Mouse (Mus musculus): ENCODE results near the gene Pafah2. TPM values are rescaled to one million over a fixed set of nuclear protein-coding genes. Genes with fewer than 3 reads are reported as not detected.

Gene Pafah2
- polyA plus RNA-seq, 1 experiment from 2014 or later: 8.0 TPM

DNA sequence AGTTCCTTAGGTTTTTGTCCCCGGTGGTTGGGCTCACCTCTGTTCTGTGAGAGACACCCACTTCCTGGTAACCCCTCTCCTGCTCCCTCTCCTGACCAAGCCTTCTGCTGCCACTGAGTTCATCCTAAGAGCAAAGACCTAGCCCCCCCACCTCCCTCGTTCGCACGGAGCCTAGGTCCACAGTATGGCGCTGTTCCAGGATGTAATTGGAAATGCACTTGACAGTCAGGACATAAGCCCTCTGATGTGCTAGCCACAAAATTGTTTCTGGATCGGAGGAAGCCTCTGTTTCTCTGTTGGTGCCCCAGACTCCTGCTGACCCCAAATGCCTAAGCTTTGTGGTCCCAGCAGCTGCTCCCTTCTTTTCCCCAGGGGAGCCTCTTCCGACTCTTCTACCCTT is 7.6 kb downstream of the Pafah2 start:
- DNase-seq (ENCODE audit: low spot score): no peak
- no peaks in the 10 kb centered on the region for H3K9me3 ChIP-seq

GRCm38 (mm10) chr4:134409286-134409685 is 13.2 kb downstream of the Pafah2 start:
- H3K27ac ChIP-seq: no peak overlapping the region

More for the DNA sequence above, 7.6 kb downstream of the Pafah2 start:
- Histone ChIP-seq H3K4me1 (peaks cover 40% of the 10 kb centered on the region), H3K27me3 (ENCODE audit: insufficient read depth, poor library complexity, severe bottlenecking) (peaks cover 6% of the 10 kb centered on the region; the same call in 1 of the 2 replicates), H3K36me3 (no peaks in the 10 kb centered on the region), H3K4me3 (no peak overlapping the region), H3K27ac (no peak overlapping the region)
- WGBS: 50% methylated on average over 7 of the region's 7 CpGs

DNA sequence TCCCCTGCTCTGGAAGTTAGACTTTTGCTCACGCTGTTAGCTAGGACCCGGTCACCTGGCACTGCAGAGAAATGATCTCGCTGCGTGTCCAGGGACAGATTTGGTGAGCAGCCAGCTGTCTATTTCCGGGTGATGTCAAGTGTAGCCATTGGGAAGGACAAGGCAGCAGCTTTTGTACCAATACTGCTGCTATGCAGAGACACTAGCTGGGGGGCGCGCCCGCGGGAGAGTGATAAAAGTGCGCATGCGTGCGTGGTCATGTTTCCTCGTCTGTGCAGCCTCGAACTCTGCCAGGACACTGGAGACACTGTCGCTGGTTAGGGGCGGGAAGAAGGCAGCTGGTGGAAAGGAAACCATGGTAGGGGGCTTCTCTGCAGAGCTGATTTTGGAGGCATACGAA is 20.1 kb downstream of the Pafah2 start:
- no peaks in the 10 kb centered on the region; the same call in 1 of the 2 replicates for H3K27me3 ChIP-seq (ENCODE audit: insufficient read depth, poor library complexity, severe bottlenecking)
- H3K4me3 ChIP-seq: 0 out of 2 replicates have a peak overlapping the region, but pooled peaks have one; percentile 2
- H3K4me1 ChIP-seq: peaks cover 29% of the 10 kb centered on the region
- H3K9me3 ChIP-seq: no peaks in the 10 kb centered on the region
- WGBS: 74% methylated on average over 17 of the region's 17 CpGs
- DNase-seq (ENCODE audit: low spot score): no peak
- H3K27ac ChIP-seq: peak overlapping the region; percentile 60
- H3K36me3 ChIP-seq: peaks cover 44% of the 10 kb centered on the region

More at GRCm38 (mm10) chr4:134409286-134409685, 13.2 kb downstream of the Pafah2 start:
- Histone ChIP-seq H3K4me3 (no peak overlapping the region), H3K27me3 (ENCODE audit: insufficient read depth, poor library complexity, severe bottlenecking) (no peaks in the 10 kb centered on the region; the same call in none of the 2 replicates), H3K36me3 (peaks cover 36% of the 10 kb centered on the region), H3K4me1 (peaks cover 16% of the 10 kb centered on the region), H3K9me3 (no peaks in the 10 kb centered on the region; the same call in 1 of the 2 replicates)
- no peak for DNase-seq (ENCODE audit: low spot score)
- 62% methylated on average over 5 of the region's 5 CpGs for WGBS

DNA sequence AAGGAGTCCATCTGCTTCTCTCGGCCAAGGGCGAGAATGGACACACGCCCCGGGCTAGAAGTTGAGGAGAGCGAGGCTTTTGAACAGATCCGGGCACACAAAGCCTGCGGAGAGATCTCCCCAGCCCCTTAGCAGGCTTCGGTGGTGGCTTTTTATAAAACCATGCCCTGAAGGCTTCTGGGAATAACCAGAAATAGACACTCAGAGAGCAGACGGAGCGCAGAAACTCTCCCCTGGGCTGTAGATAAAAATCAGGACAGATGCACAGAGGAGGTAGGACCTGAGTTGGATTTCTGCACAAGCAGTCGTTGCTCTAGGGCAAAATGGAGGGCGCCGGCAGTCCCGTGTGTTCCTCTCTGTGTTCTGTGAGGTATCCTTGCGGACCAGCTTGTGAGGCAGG is 20.5 kb downstream of the Pafah2 start:
- Histone ChIP-seq H3K36me3 (peaks cover 40% of the 10 kb centered on the region), H3K9me3 (no peaks in the 10 kb centered on the region), H3K27me3 (ENCODE audit: insufficient read depth, poor library complexity, severe bottlenecking) (no peaks in the 10 kb centered on the region; the same call in 1 of the 2 replicates), H3K4me1 (peaks cover 29% of the 10 kb centered on the region), H3K27ac (peak overlapping the region; percentile 60), H3K4me3 (0 out of 2 replicates have a peak overlapping the region, but pooled peaks have one; percentile 2)
- no peak for DNase-seq (ENCODE audit: low spot score)
- 63% methylated on average over 15 of the region's 15 CpGs for WGBS

DNA sequence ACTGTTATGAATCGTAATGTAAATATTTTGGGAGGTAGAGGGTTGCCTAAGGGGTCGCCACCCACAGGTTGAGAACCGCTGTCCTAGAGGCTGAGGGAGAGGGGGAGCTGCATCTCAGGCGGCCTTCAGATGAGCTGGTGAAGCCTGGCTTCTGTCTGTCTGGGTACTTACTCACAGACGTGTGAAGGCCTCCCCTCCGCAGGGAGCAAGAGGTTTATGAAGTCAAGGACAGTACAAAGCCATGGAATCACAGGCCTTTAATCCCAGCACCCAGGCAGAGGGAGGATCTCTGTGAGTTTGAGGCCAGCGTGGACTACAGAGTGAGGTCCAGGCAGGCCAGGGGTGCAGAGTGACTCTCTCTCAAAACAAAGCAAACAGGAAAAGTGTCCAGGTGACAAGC is 21.0 kb downstream of the Pafah2 start:
- no peak for DNase-seq (ENCODE audit: low spot score)
- 55% methylated on average over 7 of the region's 7 CpGs for WGBS
- Histone ChIP-seq H3K9me3 (no peaks in the 10 kb centered on the region), H3K4me1 (peaks cover 29% of the 10 kb centered on the region), H3K27ac (peak overlapping the region; percentile 60), H3K27me3 (ENCODE audit: insufficient read depth, poor library complexity, severe bottlenecking) (no peaks in the 10 kb centered on the region; the same call in 1 of the 2 replicates), H3K36me3 (peaks cover 37% of the 10 kb centered on the region), H3K4me3 (no peak overlapping the region)

DNA sequence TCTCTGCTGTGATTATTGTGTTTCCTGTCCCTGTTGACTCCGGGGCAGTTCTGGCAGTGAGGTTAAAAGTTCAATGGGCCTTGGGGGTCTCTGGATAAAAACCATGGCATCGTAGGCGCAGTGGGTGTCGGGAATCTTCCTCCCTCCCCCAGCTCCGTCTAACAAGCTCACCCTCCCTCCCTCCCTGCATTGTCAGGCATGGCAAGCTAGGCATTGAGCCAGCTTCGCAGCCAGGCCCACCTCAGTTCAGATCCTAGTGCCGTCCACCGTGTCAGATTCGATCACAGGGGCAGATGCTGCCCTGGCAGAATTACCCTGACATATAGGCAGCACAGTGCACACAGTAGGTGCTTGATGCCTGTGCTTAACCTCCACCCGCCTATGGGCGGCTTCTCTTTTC is 25.9 kb downstream of the Pafah2 start:
- H3K27me3 ChIP-seq (ENCODE audit: insufficient read depth, poor library complexity, severe bottlenecking): no peaks in the 10 kb centered on the region; the same call in 1 of the 2 replicates
- no peak for DNase-seq (ENCODE audit: low spot score)
- peaks cover 47% of the 10 kb centered on the region for H3K36me3 ChIP-seq
- no peak overlapping the region for H3K27ac ChIP-seq
- no peaks in the 10 kb centered on the region for H3K9me3 ChIP-seq
- no peak overlapping the region for H3K4me3 ChIP-seq
- WGBS: 68% methylated on average over 11 of the region's 11 CpGs
- H3K4me1 ChIP-seq: peaks cover 8% of the 10 kb centered on the region

GRCm38 (mm10) chr4:134423949-134424348 is 27.8 kb downstream of the Pafah2 start:
- DNase-seq (ENCODE audit: low spot score): no peak
- no peaks in the 10 kb centered on the region; the same call in 1 of the 2 replicates for H3K27me3 ChIP-seq (ENCODE audit: insufficient read depth, poor library complexity, severe bottlenecking)
- no peak overlapping the region for H3K27ac ChIP-seq
- no peaks in the 10 kb centered on the region for H3K9me3 ChIP-seq
- WGBS: 85% methylated on average over 7 of the region's 7 CpGs
- peaks cover 36% of the 10 kb centered on the region for H3K36me3 ChIP-seq
- H3K4me3 ChIP-seq: no peak overlapping the region
- peaks cover 4% of the 10 kb centered on the region for H3K4me1 ChIP-seq

GRCm38 (mm10) chr4:134425088-134425487 is 29.0 kb downstream of the Pafah2 start:
- Histone ChIP-seq H3K4me1 (peaks cover 4% of the 10 kb centered on the region), H3K27ac (no peak overlapping the region), H3K27me3 (ENCODE audit: insufficient read depth, poor library complexity, severe bottlenecking) (no peaks in the 10 kb centered on the region; the same call in 1 of the 2 replicates), H3K36me3 (peaks cover 33% of the 10 kb centered on the region), H3K4me3 (no peak overlapping the region), H3K9me3 (no peaks in the 10 kb centered on the region)
- no peak for DNase-seq (ENCODE audit: low spot score)
- WGBS: 67% methylated on average over 7 of the region's 7 CpGs

- 48% methylated on average over 23 of the region's 23 CpGs for WGBS
- Histone ChIP-seq H3K27ac (peak overlapping the region; percentile 52), H3K27me3 (ENCODE audit: insufficient read depth, poor library complexity, severe bottlenecking) (no peaks in the 10 kb centered on the region), H3K4me1 (peaks cover 10% of the 10 kb centered on the region), H3K36me3 (peaks cover 6% of the 10 kb centered on the region; the same call in 1 of the 2 replicates), H3K4me3 (no peak overlapping the region), H3K9me3 (no peaks in the 10 kb centered on the region)
- no peak for DNase-seq (ENCODE audit: low spot score)
These were observed 34.4 kb downstream of the Pafah2 start for GRCm38 (mm10) chr4:134430381-134431004.

GRCm38 (mm10) chr4:134432686-134433360 is 36.7 kb downstream of the Pafah2 start:
- H3K4me3 ChIP-seq: no peak overlapping the region
- no peaks in the 10 kb centered on the region for H3K36me3 ChIP-seq
- no peaks in the 10 kb centered on the region for H3K9me3 ChIP-seq
- WGBS: 81% methylated on average over 15 of the region's 15 CpGs
- no peaks in the 10 kb centered on the region for H3K27me3 ChIP-seq (ENCODE audit: insufficient read depth, poor library complexity, severe bottlenecking)
- H3K4me1 ChIP-seq: peaks cover 10% of the 10 kb centered on the region
- no peak overlapping the region for H3K27ac ChIP-seq
- DNase-seq (ENCODE audit: low spot score): no peak

GRCm38 (mm10) chr4:134436185-134436584 is 40.1 kb downstream of the Pafah2 start:
- H3K9me3 ChIP-seq: no peaks in the 10 kb centered on the region
- H3K4me1 ChIP-seq: peaks cover 3% of the 10 kb centered on the region; the same call in 1 of the 2 replicates
- H3K27me3 ChIP-seq (ENCODE audit: insufficient read depth, poor library complexity, severe bottlenecking): no peaks in the 10 kb centered on the region
- WGBS: 49% methylated on average over 7 of the region's 7 CpGs
- no peaks in the 10 kb centered on the region for H3K36me3 ChIP-seq
- no peak overlapping the region for H3K4me3 ChIP-seq
- DNase-seq (ENCODE audit: low spot score): no peak
- H3K27ac ChIP-seq: no peak overlapping the region

DNA sequence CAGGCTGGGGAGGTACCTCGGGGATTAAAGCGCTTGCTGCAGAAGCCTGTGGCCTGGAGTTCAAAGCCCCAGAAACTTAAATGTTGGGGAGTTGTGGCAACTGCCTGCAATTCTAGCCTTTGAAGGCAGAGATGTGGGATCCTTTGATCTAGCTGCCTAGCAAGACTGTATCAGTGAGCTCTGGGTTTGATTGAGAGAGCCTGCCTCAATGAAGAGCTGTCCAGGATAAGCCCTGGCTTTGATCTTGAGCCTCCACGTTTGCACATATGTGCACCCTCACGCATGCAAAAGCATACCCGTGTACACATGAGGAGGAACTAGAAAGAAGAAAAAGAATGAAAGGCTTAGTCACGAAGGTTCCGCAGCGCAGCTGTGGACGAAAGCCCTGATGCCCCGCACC is 40.5 kb downstream of the Pafah2 start:
- H3K4me3 ChIP-seq: no peak overlapping the region
- H3K27me3 ChIP-seq (ENCODE audit: insufficient read depth, poor library complexity, severe bottlenecking): no peaks in the 10 kb centered on the region
- H3K9me3 ChIP-seq: no peaks in the 10 kb centered on the region
- DNase-seq (ENCODE audit: low spot score): no peak
- no peak overlapping the region for H3K27ac ChIP-seq
- 67% methylated on average over 10 of the region's 10 CpGs for WGBS
- H3K4me1 ChIP-seq: peaks cover 3% of the 10 kb centered on the region; the same call in 1 of the 2 replicates
- H3K36me3 ChIP-seq: no peaks in the 10 kb centered on the region

DNA sequence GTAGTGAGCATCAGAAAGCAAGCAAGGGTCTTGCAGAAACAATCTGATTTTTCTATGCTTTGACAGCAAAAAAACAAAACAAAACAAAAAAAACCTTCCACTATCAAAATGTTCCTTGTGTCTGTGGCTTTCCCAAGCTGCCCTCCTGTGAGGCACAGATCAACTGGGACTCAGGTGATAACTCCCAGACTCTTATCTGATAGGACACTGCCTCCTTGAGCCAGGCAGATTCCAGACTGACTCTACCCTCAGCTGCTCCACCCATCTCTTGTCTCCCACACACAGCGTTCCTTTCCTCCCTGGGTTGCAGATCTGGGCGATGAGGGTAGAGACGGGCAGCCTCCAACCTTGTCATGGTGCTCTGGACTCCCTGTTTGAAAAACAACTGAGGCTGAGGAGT is 43.0 kb downstream of the Pafah2 start:
- no peak for DNase-seq (ENCODE audit: low spot score)
- Histone ChIP-seq H3K4me1 (peaks cover 10% of the 10 kb centered on the region), H3K4me3 (no peak overlapping the region), H3K36me3 (no peaks in the 10 kb centered on the region), H3K27ac (no peak overlapping the region), H3K9me3 (no peaks in the 10 kb centered on the region), H3K27me3 (ENCODE audit: insufficient read depth, poor library complexity, severe bottlenecking) (no peaks in the 10 kb centered on the region)
- WGBS: 36% methylated on average over 3 of the region's 3 CpGs
